Mouse (Mus musculus): ENCODE measurements at regions not wholly inside any gene's neighbourhood (a gene's known extent, or its start where the extent isn't known, plus 50 kb on each side); places are given as distances from the start of the nearest gene placed in this dataset.

DNA sequence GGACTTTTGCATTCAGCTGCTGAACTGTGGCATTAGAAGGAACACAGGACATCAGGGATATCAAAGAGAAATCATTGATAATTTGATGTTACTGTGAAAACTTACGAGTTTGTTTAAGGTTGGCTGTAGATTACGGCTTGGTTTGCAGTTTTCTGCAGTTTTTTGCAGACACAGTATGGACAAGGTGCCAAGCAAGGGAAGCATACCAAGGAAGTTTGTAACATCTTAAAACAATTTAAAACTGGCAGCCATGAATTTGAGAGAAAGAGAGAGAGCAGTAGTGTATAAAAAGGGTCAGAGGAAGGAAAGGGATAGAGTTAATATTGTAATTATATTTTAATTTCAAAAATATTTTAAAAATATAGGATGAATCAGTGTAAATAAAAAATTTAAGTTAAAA lies 453.4 kb upstream of the Adamts5 start:
- TF ChIP-seq CTCF (IDR thresholded peaks at IDR 0.05) (no peak), POLR2A (IDR thresholded peaks at IDR 0.05; ENCODE audit: insufficient read depth, low read depth, low read length) (no peak)

All from heart, adult 2 months (tissue).